Mouse (Mus musculus) gastrocnemius, adult 18-20 months (tissue): ENCODE results near the gene Ak1. TPM values are rescaled to one million over a fixed set of nuclear protein-coding genes. Genes with fewer than 3 reads are reported as not detected.

Source experiments
- DNase-seq: peaks from one replicate; pipeline ENCODE4 v3.0.0; 2021; ENCODE audit warnings: low spot score
- microRNA-seq: library from miRNA; unstranded; fragments of <30 nt; microRNA quantifications from one replicate; pipeline ENCODE4 v1.2.0, GENCODE M21; 2021
- total RNA-seq, 2 experiments: library from RNA; stranded (reverse); gene quantifications; 2 replicates each; pipeline ENCODE4 v1.2.3; 2021

The Ak1 gene
- total RNA-seq, 2 experiments from 2014 or later, result 1,543 to 1,586 TPM

GRCm38 (mm10) chr2:32683701-32684100 is 62.1 kb downstream of the Ak1 start:
- no peak for DNase-seq

Small RNAs within 50 kb of the gene (microRNA-seq; reads per million reads assigned to microRNA genes)
- gene Gm47291 (not detected), gene Mir1954 (not detected)

Other genes starting within 250 kb of the Ak1 start
- 10 to 100 TPM; 42.6 to 47.1 TPM for gene 1110008P14Rik, start 239.8 kb upstream of the Ak1 start, total RNA-seq
- gene Lcn2, start 233.5 kb upstream of the Ak1 start, total RNA-seq, result 1 to 10 TPM; 1.4 to 4.8 TPM
- gene Ptges2, start 225.9 kb upstream of the Ak1 start, total RNA-seq, result 10 to 100 TPM; 37.1 to 43.0 TPM
- 1 to 10 TPM; 2.6 to 3.0 TPM for gene Naif1, start 171.3 kb upstream of the Ak1 start, total RNA-seq
- 100 to 1,000 TPM in 1 of 2 experiments, 10 to 100 TPM in 1; 47.6 to 217 TPM for gene Slc25a25, start 170.3 kb upstream of the Ak1 start, total RNA-seq
- 1 to 10 TPM; 2.0 to 2.6 TPM for gene Fam102a, start 86.4 kb upstream of the Ak1 start, total RNA-seq
- gene Dpm2, start 50.9 kb upstream of the Ak1 start, total RNA-seq, result 10 to 100 TPM; 11.7 to 12.6 TPM
- not detected for gene Pip5kl1, start 47.0 kb upstream of the Ak1 start, total RNA-seq
- not detected for gene 9430097D07Rik, start 46.1 kb upstream of the Ak1 start, total RNA-seq
- gene St6galnac4, start 34.7 kb upstream of the Ak1 start, total RNA-seq, result 10 to 100 TPM; 13.5 to 19.8 TPM
- gene St6galnac6, start 22.0 kb upstream of the Ak1 start, total RNA-seq, result 10 to 100 TPM; 47.0 to 52.2 TPM
- 10 to 100 TPM; 21.1 to 34.1 TPM for gene Eng, start 24.8 kb downstream of the Ak1 start, total RNA-seq
- 1 to 10 TPM; 4.8 to 5.4 TPM for gene Fpgs, start 82.4 kb downstream of the Ak1 start, total RNA-seq
- 10 to 100 TPM; 19.3 to 19.9 TPM for gene Cdk9, start 91.3 kb downstream of the Ak1 start, total RNA-seq
- 1 to 10 TPM; 5.7 to 7.3 TPM for gene Sh2d3c, start 99.3 kb downstream of the Ak1 start, total RNA-seq
- not detected for gene 6330409D20Rik, start 119.3 kb downstream of the Ak1 start, total RNA-seq
- gene Tor2a, start 135.5 kb downstream of the Ak1 start, total RNA-seq, result 1 to 10 TPM; 4.1 to 4.8 TPM
- under 1 TPM in 1 of 2 experiments, not detected in 1; 0.09 TPM for gene Ttc16, start 153.9 kb downstream of the Ak1 start, total RNA-seq
- 1 to 10 TPM; 1.2 to 1.6 TPM for gene Ptrh1, start 154.0 kb downstream of the Ak1 start, total RNA-seq
- not detected for gene Cfap157, start 162.7 kb downstream of the Ak1 start, total RNA-seq
- 1 to 10 TPM; 1.9 to 6.0 TPM for gene Stxbp1, start 225.5 kb downstream of the Ak1 start, total RNA-seq